24 mouse cellular contexts compared by ENCODE assay signal in genomic region chr4:105565796-105566195, GRCm38 (mm10).
A peak's percentile ranks its signal among the peaks of the same experiment; 100 is the strongest.
DNase-seq lines count a peak whose midpoint lies in the region; ATAC-seq and TF ChIP-seq lines count a peak whose summit lies in the region.
"Had no signal": no experiment of that assay in that cellular context is flagged by ENCODE, and none has a peak within 500 bp of the region (broad histone marks: within the 10 kb centered on the region; RNA-seq: fewer than 3 reads in every experiment).

No protein-coding gene starts in this region.

- DNase-seq in ES-E14 (ENCODE audit: low read depth, low spot score) = peak; percentile 8
- peak; percentile 48 for DNase-seq in NIH3T3 (ENCODE audit: low read depth)
- peak; percentile 68 for DNase-seq in R1 (ENCODE audit: low read depth, low spot score)
- no peak for DNase-seq in layer of hippocampus, postnatal 25 days (ENCODE audit: extremely low spot score in 1 of 2, low spot score in 1 of 2)
- no peak for DNase-seq in hindbrain, embryonic 14.5 days (ENCODE audit: low spot score)
- no peak for DNase-seq in cerebellum, adult 9-11 months
- DNase-seq in gastrocnemius, adult 18-20 months (ENCODE audit: low spot score) = no peak
- DNase-seq: adrenal gland, adult 8-10 months; adrenal gland, postnatal 14 days; adrenal gland, postnatal 36 days; cerebellum, adult 11-12 months; cerebellum, adult 2 months; cerebellum, adult 9-10 months; cerebellum, postnatal 14 days; cerebellum, postnatal 36 days; embryo, embryonic 11 days had no signal

- no peak overlapping the region for H3K9ac ChIP-seq in ES-E14 (ENCODE audit: insufficient read depth, low read depth, low read length, poor library complexity, severe bottlenecking)
- no peak overlapping the region for H3K9ac ChIP-seq in hindbrain, embryonic 14.5 days
- H3K9ac ChIP-seq: embryonic facial prominence, embryonic 13.5 days; embryonic facial prominence, embryonic 15.5 days; forebrain, embryonic 12.5 days had no signal

- WGBS in hindbrain, embryonic 14.5 days = 74% methylated on average over 7 of the region's 7 CpGs

- H3K4me2 ChIP-seq in hindbrain, embryonic 14.5 days (replicated peaks) = no peak overlapping the region
- H3K4me2 ChIP-seq: embryonic facial prominence, embryonic 13.5 days; embryonic facial prominence, embryonic 15.5 days; forebrain, embryonic 12.5 days had no signal

- no peaks in the 10 kb centered on the region for H3K27me3 ChIP-seq in hindbrain, embryonic 14.5 days (ENCODE audit: control insufficient read depth, insufficient read depth, low read length)
- H3K27me3 ChIP-seq: embryonic facial prominence, embryonic 13.5 days; embryonic facial prominence, embryonic 15.5 days; forebrain, embryonic 12.5 days had no signal

- no peaks in the 10 kb centered on the region for H3K9me3 ChIP-seq in ES-E14 (ENCODE audit: control insufficient read depth, insufficient read depth, low read depth, low read length)
- no peaks in the 10 kb centered on the region for H3K9me3 ChIP-seq in hindbrain, embryonic 14.5 days (ENCODE audit: control insufficient read depth, low read length)
- H3K9me3 ChIP-seq: embryonic facial prominence, embryonic 13.5 days; embryonic facial prominence, embryonic 15.5 days; forebrain, embryonic 10.5 days; forebrain, embryonic 12.5 days had no signal

- peaks cover 0 to 2% of the 10 kb centered on the region in 2 experiments; a peak in 1 of 4 replicates for H3K4me1 ChIP-seq in ES-E14 (ENCODE audit: control insufficient read depth in 2 of 2, insufficient read depth in 2 of 2, low read length in 2 of 2, poor library complexity in 1 of 2)
- no peaks in the 10 kb centered on the region for H3K4me1 ChIP-seq in hindbrain, embryonic 14.5 days (replicated peaks; ENCODE audit: control insufficient read depth, insufficient read depth, low read length)
- H3K4me1 ChIP-seq: embryonic facial prominence, embryonic 13.5 days; forebrain, embryonic 12.5 days had no signal

- in situ Hi-C loops in ES-E14 (cut with MboI; ENCODE audit: low sequenced_read_pairs in 2 of 2, unreplicated experiment in 2 of 2) = no loop called here

- no peak overlapping the region for H3K27ac ChIP-seq in ES-E14 (ENCODE audit: insufficient read depth, low read depth, low read length, poor library complexity, severe bottlenecking)
- no peak overlapping the region for H3K27ac ChIP-seq in hindbrain, embryonic 14.5 days
- H3K27ac ChIP-seq: embryonic facial prominence, embryonic 13.5 days; embryonic facial prominence, embryonic 15.5 days; forebrain, embryonic 10.5 days; forebrain, embryonic 12.5 days had no signal

- H3K36me3 ChIP-seq in ES-E14 (ENCODE audit: control insufficient read depth, insufficient read depth, low read length, poor library complexity, severe bottlenecking) = no peaks in the 10 kb centered on the region
- no peaks in the 10 kb centered on the region for H3K36me3 ChIP-seq in hindbrain, embryonic 14.5 days (replicated peaks; ENCODE audit: control insufficient read depth, insufficient read depth)
- H3K36me3 ChIP-seq: embryonic facial prominence, embryonic 13.5 days; embryonic facial prominence, embryonic 15.5 days; forebrain, embryonic 10.5 days; forebrain, embryonic 12.5 days had no signal

- H3K4me3 ChIP-seq in ES-E14 (ENCODE audit: insufficient read depth in 1 of 2, low read depth in 1 of 2, low read length in 2 of 2, poor library complexity in 1 of 2, severe bottlenecking in 1 of 2) = no peak overlapping the region
- H3K4me3 ChIP-seq in hindbrain, embryonic 14.5 days (replicated peaks; ENCODE audit: low read length) = no peak overlapping the region
- H3K4me3 ChIP-seq: embryonic facial prominence, embryonic 13.5 days; embryonic facial prominence, embryonic 15.5 days; erythroblast, embryonic 14.5 days; forebrain, embryonic 10.5 days; forebrain, embryonic 12.5 days had no signal

- ATAC-seq in hindbrain, embryonic 14.5 days (ENCODE audit: low FRiP score) = no peak
- ATAC-seq: activated CD4-positive, CD25-positive, alpha-beta regulatory T cell, adult 4 months; forebrain, embryonic 14.5 days; forebrain, embryonic 16.5 days had no signal

TF ChIP-seq in ES-E14, 5 proteins besides CTCF, POLR2A, EP300 and RAD21:
- TF ChIP-seq CHD2 (IDR thresholded peaks at IDR 0.05; ENCODE audit: low read depth, low read length) (no peak), ZC3H11A (IDR thresholded peaks at IDR 0.05; ENCODE audit: borderline replicate concordance, low read depth, low read length) (no peak), ZNF384 (IDR thresholded peaks at IDR 0.05; ENCODE audit: low read depth, low read length) (no peak), MAFK (IDR thresholded peaks at IDR 0.05; ENCODE audit: insufficient read depth, low read depth, low read length) (no peak), HCFC1 (IDR thresholded peaks at IDR 0.05; ENCODE audit: borderline replicate concordance, insufficient read depth, low read length) (no peak)
TF ChIP-seq in ES-E14: peak in this region for 0.

Comparison
In these comparisons a context has a peak if more than half of its experiments do, and no peak if none do; other contexts are left out.
1. DNase-seq: peak in ES-E14 (single experiment), NIH3T3 (single experiment) and R1 (single experiment); none in layer of hippocampus, postnatal 25 days (0 of 2), hindbrain, embryonic 14.5 days (single experiment), cerebellum, adult 9-11 months (single experiment) and gastrocnemius, adult 18-20 months (single experiment).